Mouse (Mus musculus): ENCODE results near the gene Pttg1ip. TPM values are rescaled to one million over a fixed set of nuclear protein-coding genes. Genes with fewer than 3 reads are reported as not detected.

The Pttg1ip gene
- polyA plus RNA-seq, 1 experiment from 2014 or later: 68.5 TPM

DNA sequence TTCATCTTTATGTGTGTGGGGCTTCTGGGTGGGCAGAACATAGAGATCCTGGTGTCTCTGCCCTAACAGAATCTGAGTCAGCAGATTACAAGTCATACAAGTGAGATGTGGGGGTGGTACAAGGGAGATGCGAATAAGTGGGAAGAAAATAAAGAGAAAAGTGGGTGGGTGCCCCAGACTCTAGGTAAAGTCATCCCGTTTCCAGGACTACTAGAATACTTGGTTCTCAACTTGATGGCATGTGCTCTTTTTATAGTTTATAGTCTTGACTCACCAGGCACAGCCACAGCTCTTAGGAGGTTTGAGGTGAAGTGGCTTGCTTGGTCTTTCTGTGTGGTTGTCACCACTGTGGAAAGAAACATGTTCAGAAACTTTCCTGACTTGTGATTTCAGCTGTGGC is 14.5 kb downstream of the Pttg1ip start:
- ATAC-seq (ENCODE audit: low FRiP score) (no peak), DNase-seq (ENCODE audit: low spot score, missing footprints) (peak; percentile 60)
- Histone ChIP-seq H3K4me3 (ENCODE audit: low read depth, low read length) (no peak overlapping the region), H3K4me2 (no peak overlapping the region), H3K9ac (ENCODE audit: low read length) (no peak overlapping the region), H3K9me3 (ENCODE audit: control insufficient read depth, low read length) (no peaks in the 10 kb centered on the region), H3K4me1 (ENCODE audit: control insufficient read depth, insufficient read depth, low read length) (no peaks in the 10 kb centered on the region), H3K27me3 (ENCODE audit: control insufficient read depth, insufficient read depth, low read length) (no peaks in the 10 kb centered on the region), H3K27ac (ENCODE audit: low read depth, low read length) (no peak overlapping the region), H3K36me3 (ENCODE audit: control insufficient read depth, insufficient read depth, low read length) (peaks cover 19% of the 10 kb centered on the region)
- WGBS: 86% methylated on average over 2 of the region's 2 CpGs

GRCm38 (mm10) chr10:77603021-77603420 is 21.5 kb downstream of the Pttg1ip start:
- ATAC-seq (ENCODE audit: low FRiP score) (no peak), DNase-seq (ENCODE audit: low spot score, missing footprints) (no peak)
- Histone ChIP-seq H3K4me3 (ENCODE audit: low read depth, low read length) (no peak overlapping the region), H3K9ac (ENCODE audit: low read length) (no peak overlapping the region), H3K27me3 (ENCODE audit: control insufficient read depth, insufficient read depth, low read length) (no peaks in the 10 kb centered on the region), H3K4me1 (ENCODE audit: control insufficient read depth, insufficient read depth, low read length) (peaks cover 13% of the 10 kb centered on the region), H3K4me2 (no peak overlapping the region), H3K36me3 (ENCODE audit: control insufficient read depth, insufficient read depth, low read length) (no peaks in the 10 kb centered on the region), H3K9me3 (ENCODE audit: control insufficient read depth, low read length) (peaks cover 3% of the 10 kb centered on the region; the same call in 1 of the 2 replicates), H3K27ac (ENCODE audit: low read depth, low read length) (no peak overlapping the region)
- WGBS: 48% methylated on average over 4 of the region's 4 CpGs

DNA sequence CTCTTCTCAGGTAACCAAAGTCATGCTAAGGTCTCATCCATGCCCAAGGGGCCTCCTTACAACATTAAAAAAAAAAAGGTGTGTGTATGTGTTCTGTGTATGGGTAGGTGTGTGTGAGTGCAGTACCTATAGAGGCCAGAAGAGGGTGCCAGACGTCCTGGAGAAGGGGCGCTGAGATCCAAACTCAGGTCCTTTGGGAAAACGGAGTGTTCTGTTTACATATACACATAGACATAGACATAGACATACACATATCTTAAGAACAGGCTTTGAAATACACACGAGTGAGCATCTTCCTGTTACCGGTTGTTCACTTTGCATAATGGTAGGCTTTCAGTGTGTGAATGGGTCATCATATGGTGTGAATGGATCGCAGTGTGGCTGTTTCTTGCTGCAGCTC is 22.6 kb downstream of the Pttg1ip start:
- H3K4me1 ChIP-seq (ENCODE audit: control insufficient read depth, insufficient read depth, low read length): peaks cover 13% of the 10 kb centered on the region
- H3K4me2 ChIP-seq: no peak overlapping the region
- H3K9ac ChIP-seq (ENCODE audit: low read length): no peak overlapping the region
- H3K36me3 ChIP-seq (ENCODE audit: control insufficient read depth, insufficient read depth, low read length): peaks cover 4% of the 10 kb centered on the region; the same call in 1 of the 2 replicates
- no peaks in the 10 kb centered on the region for H3K27me3 ChIP-seq (ENCODE audit: control insufficient read depth, insufficient read depth, low read length)
- no peak overlapping the region for H3K4me3 ChIP-seq (ENCODE audit: low read depth, low read length)
- no peak for DNase-seq (ENCODE audit: low spot score, missing footprints)
- no peak overlapping the region for H3K27ac ChIP-seq (ENCODE audit: low read depth, low read length)
- 96% methylated on average over 6 of the region's 6 CpGs for WGBS
- H3K9me3 ChIP-seq (ENCODE audit: control insufficient read depth, low read length): peaks cover 3% of the 10 kb centered on the region; the same call in 1 of the 2 replicates
- ATAC-seq (ENCODE audit: low FRiP score): no peak

- DNase-seq (ENCODE audit: low spot score, missing footprints): no peak
- no peak overlapping the region for H3K4me3 ChIP-seq (ENCODE audit: low read depth, low read length)
- H3K4me1 ChIP-seq (ENCODE audit: control insufficient read depth, insufficient read depth, low read length): peaks cover 13% of the 10 kb centered on the region
- no peak overlapping the region for H3K4me2 ChIP-seq
- peaks cover 4% of the 10 kb centered on the region; the same call in 1 of the 2 replicates for H3K36me3 ChIP-seq (ENCODE audit: control insufficient read depth, insufficient read depth, low read length)
- no peak overlapping the region for H3K9ac ChIP-seq (ENCODE audit: low read length)
- ATAC-seq (ENCODE audit: low FRiP score): no peak
- H3K27ac ChIP-seq (ENCODE audit: low read depth, low read length): no peak overlapping the region
- no peaks in the 10 kb centered on the region for H3K27me3 ChIP-seq (ENCODE audit: control insufficient read depth, insufficient read depth, low read length)
- peaks cover 3% of the 10 kb centered on the region; the same call in 1 of the 2 replicates for H3K9me3 ChIP-seq (ENCODE audit: control insufficient read depth, low read length)
- 93% methylated on average over 5 of the region's 5 CpGs for WGBS
These were observed 23.4 kb downstream of the Pttg1ip start for GRCm38 (mm10) chr10:77604958-77605357.

- no peaks in the 10 kb centered on the region for H3K27me3 ChIP-seq (ENCODE audit: control insufficient read depth, insufficient read depth, low read length)
- H3K4me1 ChIP-seq (ENCODE audit: control insufficient read depth, insufficient read depth, low read length): peaks cover 13% of the 10 kb centered on the region
- peaks cover 3% of the 10 kb centered on the region; the same call in 1 of the 2 replicates for H3K9me3 ChIP-seq (ENCODE audit: control insufficient read depth, low read length)
- peaks cover 5% of the 10 kb centered on the region; the same call in 1 of the 2 replicates for H3K36me3 ChIP-seq (ENCODE audit: control insufficient read depth, insufficient read depth, low read length)
- H3K4me2 ChIP-seq: peak overlapping the region; percentile 79; the same call in 1 of the 2 replicates
- peak overlapping the region; percentile 87 for H3K9ac ChIP-seq (ENCODE audit: low read length)
- 43% methylated on average over 1 of the region's 1 CpGs for WGBS
- DNase-seq (ENCODE audit: low spot score, missing footprints) (no peak), ATAC-seq (ENCODE audit: low FRiP score) (peak; percentile 14; the same call in 1 of the 2 replicates)
- H3K4me3 ChIP-seq (ENCODE audit: low read depth, low read length): peak overlapping the region; percentile 79
- peak overlapping the region; percentile 89; the same call in 1 of the 2 replicates for H3K27ac ChIP-seq (ENCODE audit: low read depth, low read length)
These were observed 23.8 kb downstream of the Pttg1ip start for GRCm38 (mm10) chr10:77605368-77605767.

DNA sequence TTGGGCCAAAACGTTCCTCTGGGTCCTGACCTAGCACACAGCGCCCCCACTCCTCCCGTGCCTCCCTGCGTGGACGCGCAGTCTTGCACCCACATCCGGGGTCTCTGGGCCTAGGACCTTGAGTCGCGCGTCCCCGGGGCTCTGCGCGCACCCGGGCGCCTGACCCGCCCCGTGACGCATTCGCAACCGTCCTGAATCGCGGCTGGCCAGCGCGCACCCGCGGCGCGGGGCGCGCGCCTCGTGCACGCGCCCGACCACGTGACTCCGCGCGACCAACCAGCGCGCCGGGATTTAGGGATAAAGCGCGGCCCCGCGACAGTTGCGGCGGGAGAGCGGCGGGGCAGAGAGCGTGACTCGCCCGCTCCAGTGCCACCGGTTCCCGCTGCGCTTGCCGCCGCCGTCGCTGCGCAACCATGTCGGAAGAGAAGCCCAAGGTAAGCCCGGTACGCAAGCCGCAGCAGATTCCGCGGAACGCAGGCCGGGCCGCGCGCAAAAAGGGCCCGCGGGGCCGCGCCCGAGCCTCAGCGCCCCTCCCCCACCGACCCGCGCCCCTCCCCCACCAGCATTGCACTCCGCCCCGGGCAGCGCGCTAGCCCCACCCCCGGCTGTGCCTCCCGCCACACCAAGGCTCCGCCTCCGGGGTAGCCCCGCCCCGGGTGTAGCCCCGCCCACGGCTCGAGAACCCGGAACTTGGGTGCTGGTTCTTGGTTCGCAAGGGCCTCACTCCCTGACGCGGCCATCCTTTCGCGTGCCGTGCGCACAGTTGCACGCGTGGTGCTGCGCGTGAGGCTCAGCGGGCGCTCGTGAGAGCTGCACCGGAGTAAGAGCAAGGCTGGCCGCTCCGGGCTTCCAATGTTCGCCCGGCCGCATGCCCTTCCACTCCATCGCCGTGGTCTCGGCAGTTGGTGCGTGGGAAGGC is 24.6 kb downstream of the Pttg1ip start, which contains the start of the genes Sumo3 and Gm49325:
TSS of gene Sumo3 (plus strand) at position 190 of the 919 bp plus-strand sequence.
TSS of gene Gm49325 (plus strand) at position 290 of the 919 bp plus-strand sequence.
- Histone ChIP-seq H3K27ac (ENCODE audit: low read depth, low read length) (peak within 1 kb of the TSS; percentile 89), H3K4me3 (ENCODE audit: low read depth, low read length) (peak within 1 kb of the TSS; percentile 79), H3K9ac (ENCODE audit: low read length) (peak within 1 kb of the TSS; percentile 87), H3K27me3 (ENCODE audit: control insufficient read depth, insufficient read depth, low read length) (no peaks in the 10 kb centered on the region), H3K4me1 (ENCODE audit: control insufficient read depth, insufficient read depth, low read length) (peaks cover 13% of the 10 kb centered on the region), H3K4me2 (peak within 1 kb of the TSS; percentile 79), H3K36me3 (ENCODE audit: control insufficient read depth, insufficient read depth, low read length) (peaks cover 7% of the 10 kb centered on the region; the same call in 1 of the 2 replicates), H3K9me3 (ENCODE audit: control insufficient read depth, low read length) (peaks cover 3% of the 10 kb centered on the region; the same call in 1 of the 2 replicates)
- ATAC-seq (ENCODE audit: low FRiP score): peak; percentile 90
- peak; percentile 100 for DNase-seq (ENCODE audit: low spot score, missing footprints)
- under 1% methylated on average over 107 of the region's 119 CpGs for WGBS

GRCm38 (mm10) chr10:77606855-77607254 is 25.3 kb downstream of the Pttg1ip start:
- H3K4me3 ChIP-seq (ENCODE audit: low read depth, low read length): peak overlapping the region; percentile 79
- H3K4me2 ChIP-seq: peak overlapping the region; percentile 79
- H3K27me3 ChIP-seq (ENCODE audit: control insufficient read depth, insufficient read depth, low read length): no peaks in the 10 kb centered on the region
- H3K4me1 ChIP-seq (ENCODE audit: control insufficient read depth, insufficient read depth, low read length): peaks cover 13% of the 10 kb centered on the region
- peaks cover 7% of the 10 kb centered on the region; the same call in 1 of the 2 replicates for H3K36me3 ChIP-seq (ENCODE audit: control insufficient read depth, insufficient read depth, low read length)
- H3K27ac ChIP-seq (ENCODE audit: low read depth, low read length): no peak overlapping the region; the same call in 1 of the 2 replicates
- peak overlapping the region; percentile 87 for H3K9ac ChIP-seq (ENCODE audit: low read length)
- H3K9me3 ChIP-seq (ENCODE audit: control insufficient read depth, low read length): peaks cover 3% of the 10 kb centered on the region; the same call in 1 of the 2 replicates
- WGBS: 48% methylated on average over 7 of the region's 7 CpGs
- ATAC-seq (ENCODE audit: low FRiP score): no peak; the same call in 1 of the 2 replicates
- DNase-seq (ENCODE audit: low spot score, missing footprints): no peak

- Histone ChIP-seq H3K36me3 (ENCODE audit: control insufficient read depth, insufficient read depth, low read length) (peaks cover 7% of the 10 kb centered on the region; the same call in 1 of the 2 replicates), H3K27me3 (ENCODE audit: control insufficient read depth, insufficient read depth, low read length) (no peaks in the 10 kb centered on the region), H3K4me1 (ENCODE audit: control insufficient read depth, insufficient read depth, low read length) (peaks cover 13% of the 10 kb centered on the region), H3K9me3 (ENCODE audit: control insufficient read depth, low read length) (peaks cover 3% of the 10 kb centered on the region; the same call in 1 of the 2 replicates), H3K9ac (ENCODE audit: low read length) (no peak overlapping the region; the same call in 1 of the 2 replicates), H3K4me2 (peak overlapping the region; percentile 79), H3K4me3 (ENCODE audit: low read depth, low read length) (peak overlapping the region; percentile 79; the same call in 1 of the 2 replicates), H3K27ac (ENCODE audit: low read depth, low read length) (no peak overlapping the region)
- WGBS: 76% methylated on average over 5 of the region's 5 CpGs
- peak; percentile 82 for DNase-seq (ENCODE audit: low spot score, missing footprints)
- no peak for ATAC-seq (ENCODE audit: low FRiP score)
These were observed 25.9 kb downstream of the Pttg1ip start for GRCm38 (mm10) chr10:77607441-77607840.
